Mouse (Mus musculus): Measurements from ENCODE around the gene Micall2. TPM values are rescaled to one million over a fixed set of nuclear protein-coding genes. Genes with fewer than 3 reads are reported as not detected.

Gene Micall2
- polyA plus RNA-seq, 1 experiment from 2014 or later: 8.4 TPM

GRCm38 (mm10) chr5:139669380-139669779 is 66.8 kb downstream of the Micall2 start:
- H3K9ac ChIP-seq: no peak overlapping the region
- H3K9me3 ChIP-seq: no peaks in the 10 kb centered on the region
- H3K4me3 ChIP-seq: no peak overlapping the region
- H3K27me3 ChIP-seq: peaks cover 65% of the 10 kb centered on the region
- H3K36me3 ChIP-seq: no peaks in the 10 kb centered on the region
- WGBS: 13% methylated on average over 8 of the region's 8 CpGs
- no peak for ATAC-seq (ENCODE audit: insufficient number of reproducible peaks, insufficient read depth, low FRiP score, low TSS enrichment)
- H3K4me2 ChIP-seq (replicated peaks): no peak overlapping the region
- peaks cover 6% of the 10 kb centered on the region; the same call in 1 of the 2 replicates for H3K4me1 ChIP-seq
- no peak overlapping the region for H3K27ac ChIP-seq

GRCm38 (mm10) chr5:139668494-139668893 is 67.6 kb downstream of the Micall2 start:
- Histone ChIP-seq H3K27ac (no peak overlapping the region), H3K9ac (no peak overlapping the region), H3K4me2 (replicated peaks) (peak overlapping the region; percentile 40), H3K4me1 (peaks cover 6% of the 10 kb centered on the region; the same call in 1 of the 2 replicates), H3K4me3 (no peak overlapping the region), H3K9me3 (no peaks in the 10 kb centered on the region), H3K27me3 (peaks cover 69% of the 10 kb centered on the region), H3K36me3 (no peaks in the 10 kb centered on the region)
- WGBS: 1% methylated on average over 24 of the region's 24 CpGs
- no peak for ATAC-seq (ENCODE audit: insufficient number of reproducible peaks, insufficient read depth, low FRiP score, low TSS enrichment)

- Histone ChIP-seq H3K4me3 (no peak overlapping the region), H3K9ac (no peak overlapping the region), H3K9me3 (no peaks in the 10 kb centered on the region), H3K4me2 (replicated peaks) (no peak overlapping the region), H3K27me3 (peaks cover 59% of the 10 kb centered on the region), H3K27ac (no peak overlapping the region), H3K36me3 (no peaks in the 10 kb centered on the region), H3K4me1 (peaks cover 6% of the 10 kb centered on the region; the same call in 1 of the 2 replicates)
- WGBS: 46% methylated on average over 2 of the region's 2 CpGs
- ATAC-seq (ENCODE audit: insufficient number of reproducible peaks, insufficient read depth, low FRiP score, low TSS enrichment): no peak
Observed at GRCm38 (mm10) chr5:139666496-139666895, 69.6 kb downstream of the Micall2 start.

GRCm38 (mm10) chr5:139665375-139665774 is 70.8 kb downstream of the Micall2 start:
- no peak for ATAC-seq (ENCODE audit: insufficient number of reproducible peaks, insufficient read depth, low FRiP score, low TSS enrichment)
- H3K9me3 ChIP-seq: no peaks in the 10 kb centered on the region
- H3K4me3 ChIP-seq: no peak overlapping the region
- H3K36me3 ChIP-seq: no peaks in the 10 kb centered on the region
- H3K27me3 ChIP-seq: peaks cover 66% of the 10 kb centered on the region
- 53% methylated on average over 3 of the region's 3 CpGs for WGBS
- peaks cover 6% of the 10 kb centered on the region; the same call in 1 of the 2 replicates for H3K4me1 ChIP-seq
- H3K9ac ChIP-seq: no peak overlapping the region
- H3K4me2 ChIP-seq (replicated peaks): no peak overlapping the region
- no peak overlapping the region for H3K27ac ChIP-seq

GRCm38 (mm10) chr5:139661713-139662112 is 74.4 kb downstream of the Micall2 start:
- H3K4me3 ChIP-seq: no peak overlapping the region
- H3K4me2 ChIP-seq (replicated peaks): no peak overlapping the region
- no peak for ATAC-seq (ENCODE audit: insufficient number of reproducible peaks, insufficient read depth, low FRiP score, low TSS enrichment)
- H3K4me1 ChIP-seq: peaks cover 5% of the 10 kb centered on the region; the same call in 1 of the 2 replicates
- no peaks in the 10 kb centered on the region for H3K36me3 ChIP-seq
- no peaks in the 10 kb centered on the region for H3K9me3 ChIP-seq
- H3K9ac ChIP-seq: no peak overlapping the region
- peaks cover 72% of the 10 kb centered on the region for H3K27me3 ChIP-seq
- H3K27ac ChIP-seq: no peak overlapping the region
- 70% methylated on average over 7 of the region's 8 CpGs for WGBS

GRCm38 (mm10) chr5:139659307-139659706 is 76.8 kb downstream of the Micall2 start:
- 0 out of 2 replicates have a peak, but pooled peaks have one; percentile 13 for ATAC-seq (ENCODE audit: insufficient number of reproducible peaks, insufficient read depth, low FRiP score, low TSS enrichment)
- Histone ChIP-seq H3K9ac (0 out of 2 replicates have a peak overlapping the region, but pooled peaks have one; percentile 2), H3K4me1 (peaks cover 5% of the 10 kb centered on the region; the same call in 1 of the 2 replicates), H3K4me2 (replicated peaks) (peak overlapping the region; percentile 21), H3K27ac (no peak overlapping the region), H3K9me3 (no peaks in the 10 kb centered on the region), H3K27me3 (peaks cover 56% of the 10 kb centered on the region), H3K4me3 (no peak overlapping the region), H3K36me3 (no peaks in the 10 kb centered on the region)
- 2% methylated on average over 18 of the region's 18 CpGs for WGBS

GRCm38 (mm10) chr5:139658865-139659264 is 77.3 kb downstream of the Micall2 start:
- Histone ChIP-seq H3K27ac (no peak overlapping the region), H3K4me3 (no peak overlapping the region)
- 27% methylated on average over 7 of the region's 7 CpGs for WGBS

GRCm38 (mm10) chr5:139657959-139658602 is 78.1 kb downstream of the Micall2 start:
- H3K4me3 ChIP-seq: no peak overlapping the region
- peak; percentile 44; the same call in 1 of the 2 replicates for ATAC-seq (ENCODE audit: insufficient number of reproducible peaks, insufficient read depth, low FRiP score, low TSS enrichment)
- 62% methylated on average over 10 of the region's 10 CpGs for WGBS
- no peaks in the 10 kb centered on the region for H3K36me3 ChIP-seq
- no peak overlapping the region for H3K27ac ChIP-seq
- H3K4me1 ChIP-seq: peaks cover 5% of the 10 kb centered on the region; the same call in 1 of the 2 replicates
- H3K9me3 ChIP-seq: no peaks in the 10 kb centered on the region
- no peak overlapping the region for H3K9ac ChIP-seq
- no peak overlapping the region for H3K4me2 ChIP-seq (replicated peaks)
- H3K27me3 ChIP-seq: peaks cover 51% of the 10 kb centered on the region

More at GRCm38 (mm10) chr5:139658865-139659264, 77.3 kb downstream of the Micall2 start:
- Histone ChIP-seq H3K27me3 (peaks cover 52% of the 10 kb centered on the region), H3K9me3 (no peaks in the 10 kb centered on the region), H3K9ac (0 out of 2 replicates have a peak overlapping the region, but pooled peaks have one; percentile 2), H3K36me3 (no peaks in the 10 kb centered on the region), H3K4me2 (replicated peaks) (no peak overlapping the region), H3K4me1 (peaks cover 5% of the 10 kb centered on the region; the same call in 1 of the 2 replicates)
- 0 out of 2 replicates have a peak, but pooled peaks have one; percentile 11 for ATAC-seq (ENCODE audit: insufficient number of reproducible peaks, insufficient read depth, low FRiP score, low TSS enrichment)

Small RNA genes within 50 kb of the gene (microRNA-seq; reads per million reads assigned to microRNA genes)
- gene Mir7037: not detected

Other genes with a start within 250 kb of the Micall2 start
- gene Uncx, start 192.8 kb downstream of the Micall2 start, polyA plus RNA-seq (2016; fragmentation: Nextera tagmentation; extraction: Ambion mirVana): 5.0 and 6.4 TPM in 2 replicates
- 33.6 and 34.5 TPM in 2 replicates for gene Ints1, start 39.3 kb upstream of the Micall2 start, polyA plus RNA-seq (2016; fragmentation: Nextera tagmentation; extraction: Ambion mirVana)
- 7.2 and 8.6 TPM in 2 replicates for gene Mafk, start 55.2 kb upstream of the Micall2 start, polyA plus RNA-seq (2016; fragmentation: Nextera tagmentation; extraction: Ambion mirVana)
- 1.8 and 2.1 TPM in 2 replicates for gene Tmem184a, start 83.6 kb upstream of the Micall2 start, polyA plus RNA-seq (2016; fragmentation: Nextera tagmentation; extraction: Ambion mirVana)
- not detected in 2 replicates for gene Gm26938, start 90.1 kb upstream of the Micall2 start, polyA plus RNA-seq (2016; fragmentation: Nextera tagmentation; extraction: Ambion mirVana)
- gene Psmg3, start 90.5 kb upstream of the Micall2 start, polyA plus RNA-seq (2016; fragmentation: Nextera tagmentation; extraction: Ambion mirVana): 64.6 and 72.7 TPM in 2 replicates
- 0.15 and 0.45 TPM in 2 replicates for gene Elfn1, start 171.6 kb upstream of the Micall2 start, polyA plus RNA-seq (2016; fragmentation: Nextera tagmentation; extraction: Ambion mirVana)

All from embryonic facial prominence, embryonic 12.5 days (tissue).